Comparison of ENCODE assay signal across 7 mouse cellular contexts in genomic region chr7:6397996-6398975, GRCm38 (mm10). TPM values are rescaled to one million over a fixed set of nuclear protein-coding genes. Genes with fewer than 3 reads are reported as not detected.
DNase-seq lines count a peak whose midpoint lies in the region; ATAC-seq lines count a peak whose summit lies in the region.

Gene Smim17 (plus strand): TSS chr7:6398715.

- H3K27me3 ChIP-seq in intestine, embryonic 15.5 days (replicated peaks): no peaks in the 10 kb centered on the region
- no peaks in the 10 kb centered on the region for H3K27me3 ChIP-seq in megakaryocyte, embryonic 14.5 days (replicated peaks)

- H3K9ac ChIP-seq in intestine, embryonic 15.5 days: peak within 1 kb of the TSS; percentile 41

- WGBS in intestine, embryonic 15.5 days: 26% methylated on average over 25 of the region's 25 CpGs

- H3K27ac ChIP-seq in intestine, embryonic 15.5 days: no peak within 1 kb of the TSS

- H3K36me3 ChIP-seq in intestine, embryonic 15.5 days: no peaks in the 10 kb centered on the region
- peaks cover 6% of the 10 kb centered on the region for H3K36me3 ChIP-seq in megakaryocyte, embryonic 14.5 days (replicated peaks; ENCODE audit: low read length)

- ATAC-seq in intestine, embryonic 15.5 days: peak; percentile 91

- intact Hi-C loops in left cerebral cortex, postnatal 14 days (cut with DNase I): no loop called here

- no peaks in the 10 kb centered on the region for H3K4me1 ChIP-seq in intestine, embryonic 15.5 days (replicated peaks)
- peaks cover 9% of the 10 kb centered on the region for H3K4me1 ChIP-seq in megakaryocyte, embryonic 14.5 days

- peak within 1 kb of the TSS; percentile 82 for H3K4me2 ChIP-seq in intestine, embryonic 15.5 days (replicated peaks)

- no peaks in the 10 kb centered on the region for H3K9me3 ChIP-seq in intestine, embryonic 15.5 days
- H3K9me3 ChIP-seq in megakaryocyte, embryonic 14.5 days: peaks cover 14% of the 10 kb centered on the region

- peak within 1 kb of the TSS; percentile 49 for H3K4me3 ChIP-seq in intestine, embryonic 15.5 days (replicated peaks)
- peak within 1 kb of the TSS; percentile 93 for H3K4me3 ChIP-seq in megakaryocyte, embryonic 14.5 days (replicated peaks)

- DNase-seq in adrenal gland, postnatal 10 days: peak; percentile 72
- DNase-seq in embryo, embryonic 10 days (ENCODE audit: low spot score): peak; percentile 82
- peak; percentile 17 for DNase-seq in gastrocnemius, postnatal 25 days
- DNase-seq in left cerebral cortex, postnatal 14 days (ENCODE audit: low spot score in 2 of 2): peak; percentile 75 to 82
- peak; percentile 80 for DNase-seq in right cerebral cortex, adult 18-20 months

RNA-seq across cellular contexts. Expression of gene Smim17, which starts in this region (rescaled TPM):
- total RNA-seq in adrenal gland, postnatal 10 days (2021): under 1 TPM; 0.21 to 0.36 TPM
- under 1 TPM; 0.31 to 0.46 TPM for total RNA-seq in gastrocnemius, postnatal 25 days (2021)
- 0.15 and 0.20 TPM in 2 replicates for polyA plus RNA-seq in intestine, embryonic 15.5 days (2015; fragmentation: Nextera tagmentation; extraction: Ambion mirVana)
- 10 to 100 TPM; 15.7 to 17.9 TPM for total RNA-seq in left cerebral cortex, postnatal 14 days (2021)
- polyA plus RNA-seq in megakaryocyte, embryonic 14.5 days (2012; ENCODE audit: insufficient read depth, low replicate concordance): not detected in 2 replicates

Comparison
In these comparisons a context has a peak if more than half of its experiments do, and no peak if none do; other contexts are left out.
1. RNA of gene Smim17 (total RNA-seq): 15.7 to 17.9 TPM in left cerebral cortex, postnatal 14 days; 0.31 to 0.46 TPM in gastrocnemius, postnatal 25 days and 0.21 to 0.36 TPM in adrenal gland, postnatal 10 days; every median in the first group is over 10 times any median in the second.
2. Peak in DNase-seq in adrenal gland, postnatal 10 days; RNA of the gene not detected or under 1 TPM.
3. Peak in DNase-seq in gastrocnemius, postnatal 25 days; RNA of the gene not detected or under 1 TPM.
4. Peak in ATAC-seq, H3K4me3 ChIP-seq, H3K9ac ChIP-seq and H3K4me2 ChIP-seq in intestine, embryonic 15.5 days; RNA of the gene not detected or under 1 TPM.
5. DNase-seq: peak in every context shown above with its lines; median percentile 82 in embryo, embryonic 10 days; 80 in right cerebral cortex, adult 18-20 months; 78 in left cerebral cortex, postnatal 14 days; 72 in adrenal gland, postnatal 10 days; 17 in gastrocnemius, postnatal 25 days.